Mouse (Mus musculus) megakaryocyte, embryonic 14.5 days (primary cell): Measurements from ENCODE around the gene Bpifc.

ENCODE experiments used
- FLI1 ChIP-seq: IDR thresholded peaks from 2 replicates; pipeline ENCODE4 v1.6.1; 2012; ENCODE audit warnings: low read length, inconsistent platforms, mixed read lengths
- GATA1 ChIP-seq: IDR thresholded peaks from 3 replicates; pipeline ENCODE4 v1.6.1; 2012; ENCODE audit warnings: mixed read lengths, low read length, inconsistent platforms, borderline replicate concordance

- no peak for TF ChIP-seq FLI1
- TF ChIP-seq GATA1: no peak
Observed at GRCm38 (mm10) chr10:85929208-85929591, 82.5 kb downstream of the Bpifc start.
